Mouse (Mus musculus): ENCODE data around the gene Amelx.

DNA sequence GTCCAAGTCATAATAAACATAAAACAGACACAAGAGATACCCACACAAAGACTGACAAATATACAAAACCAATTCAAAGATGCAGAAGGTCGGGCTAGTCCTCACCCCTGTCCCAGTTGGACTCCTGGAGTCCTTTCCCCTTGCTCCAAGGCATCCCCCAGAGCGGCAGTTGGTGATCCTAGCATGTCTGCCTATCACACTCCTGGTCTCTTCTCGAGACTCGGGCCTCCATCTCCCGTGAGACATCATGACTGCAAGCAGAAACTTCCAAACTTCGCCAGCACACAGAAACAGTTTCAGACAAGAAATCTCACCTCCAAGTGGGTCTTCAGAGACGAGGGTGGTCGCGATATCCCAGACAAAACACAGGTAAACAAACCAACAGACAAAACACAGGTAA lies 46.5 kb downstream of the Amelx start:
- TF ChIP-seq CTCF (IDR thresholded peaks at IDR 0.05; ENCODE audit: insufficient read depth, low read length) (no peak), POLR2A (IDR thresholded peaks at IDR 0.05; ENCODE audit: borderline replicate concordance, extremely low read depth, low read depth, low read length) (no peak)

All from lung, adult 2 months (tissue).